Mouse (Mus musculus) heart, postnatal 0 days (tissue): ENCODE measurements around the gene Pmf1. TPM values are rescaled to one million over a fixed set of nuclear protein-coding genes. Genes with fewer than 3 reads are reported as not detected.
"Not testable (repeated sequence)": the region's sequence is repeated elsewhere in the genome, so short reads cannot be mapped to it uniquely, and the experiment has no call there.

Experiments used
- ATAC-seq: fragments of 200-750 bp; cut with Nextera tagmentation; 2 replicates; pipeline ENCODE4 v1.8.0; 2017; ENCODE audit warnings: low read depth, moderate number of reproducible peaks, moderate library complexity; ENCODE audit not compliant: insufficient read depth
- DNase-seq: peaks from one replicate; pipeline ENCODE4 v3.0.0-alpha.2; 2016; ENCODE audit warnings: low spot score
- H3K27ac ChIP-seq: fragments of 300-500 bp; sonication (generic); 2 replicates; pipeline ENCODE4 v1.5.1; 2014; ENCODE audit warnings: low read depth, mild to moderate bottlenecking
- H3K27me3 ChIP-seq: fragments of 300-500 bp; sonication (generic); 2 replicates; pipeline ENCODE4 v1.6.1; 2014; ENCODE audit warnings: low read length, mixed read lengths; ENCODE audit not compliant: control insufficient read depth, insufficient read depth
- H3K36me3 ChIP-seq: fragments of 300-500 bp; sonication (generic); replicated peaks from 2 replicates; pipeline ENCODE4 v1.6.1; 2014; ENCODE audit warnings: low read length, mixed read lengths; ENCODE audit not compliant: control insufficient read depth, insufficient read depth
- H3K4me1 ChIP-seq: fragments of 300-500 bp; sonication (generic); 2 replicates; pipeline ENCODE4 v1.6.1; 2014; ENCODE audit warnings: antibody characterized with exemption; ENCODE audit not compliant: control insufficient read depth, insufficient read depth
- H3K4me2 ChIP-seq: fragments of 300-500 bp; sonication (generic); 2 replicates; pipeline ENCODE4 v1.6.1; 2014; ENCODE audit warnings: low read depth, mild to moderate bottlenecking, low read length, moderate library complexity
- H3K4me3 ChIP-seq: fragments of 300-500 bp; sonication (generic); 2 replicates; pipeline ENCODE4 v1.5.1; 2014; ENCODE audit warnings: low read depth, low read length
- H3K9ac ChIP-seq: fragments of 300-500 bp; sonication (generic); replicated peaks from 2 replicates; pipeline ENCODE4 v1.6.1; 2014; ENCODE audit warnings: low read depth, low read length, mixed read lengths
- H3K9me3 ChIP-seq: fragments of 300-500 bp; sonication (generic); replicated peaks from 2 replicates; pipeline ENCODE4 v1.6.1; 2016; ENCODE audit warnings: low read length; ENCODE audit not compliant: control insufficient read depth
- CTCF ChIP-seq: IDR thresholded peaks from 2 replicates; pipeline ENCODE4 v1.5.1; 2016; ENCODE audit warnings: antibody characterized with exemption, control low read depth, low read depth
- EP300 ChIP-seq: IDR thresholded peaks from 2 replicates; pipeline ENCODE4 v1.6.1; 2016; ENCODE audit warnings: antibody characterized with exemption, low read depth
- WGBS: fragments of 180-500 bp; shearing (Covaris S2); extraction: QIAGEN DNeasy Blood & Tissue Kit; methylation state at CpG from one replicate; pipeline ENCODE4 v1.1.7; 2014; 5-methylcytosine and 5-hydroxymethylcytosine counted together
- polyA plus RNA-seq: library from polyadenylated mRNA; unstranded; fragments of >200 nt; fragmentation: Nextera tagmentation; extraction: Ambion mirVana; gene quantifications from 2 replicates; pipeline ENCODE4 v1.2.1, GENCODE M21; 2015
- total RNA-seq: library from RNA; depleted of rRNA; stranded (reverse); fragments of >200 nt; gene quantifications from 2 replicates; pipeline ENCODE4 v1.2.3, GENCODE M21; 2014; ENCODE audit warnings: low replicate concordance

Gene Pmf1
- total and polyA plus RNA-seq, 2 experiments from 2014 or later = 62.9 to 116 TPM

- Histone ChIP-seq H3K9ac (no peak overlapping the region), H3K36me3 (peaks cover 15% of the 10 kb centered on the region), H3K27me3 (no peaks in the 10 kb centered on the region), H3K4me3 (no peak overlapping the region), H3K9me3 (no peaks in the 10 kb centered on the region), H3K4me1 (no peaks in the 10 kb centered on the region), H3K27ac (no peak overlapping the region), H3K4me2 (no peak overlapping the region)
- 0 out of 2 replicates have a peak, but pooled peaks have one; percentile 11 for ATAC-seq
- TF ChIP-seq CTCF (no peak), EP300 (no peak)
- 81% methylated on average over 9 of the region's 9 CpGs for WGBS
- DNase-seq = no peak
Measured at GRCm38 (mm10) chr3:88393776-88394375, 16.3 kb downstream of the Pmf1 start.

GRCm38 (mm10) chr3:88384364-88384763 is 25.8 kb downstream of the Pmf1 start, which contains the start of gene Bglap:
Gene Bglap, minus strand, starts transcription at chr3:88384464.
- WGBS = 67% methylated on average over 5 of the region's 5 CpGs
- no peak for TF ChIP-seq CTCF
- no peak for TF ChIP-seq EP300
- no peaks in the 10 kb centered on the region for H3K9me3 ChIP-seq
- H3K27ac ChIP-seq = no peak within 1 kb of the TSS
- no peaks in the 10 kb centered on the region for H3K36me3 ChIP-seq
- H3K4me1 ChIP-seq = no peaks in the 10 kb centered on the region
- ATAC-seq (no peak), DNase-seq (no peak)
- no peak within 1 kb of the TSS for H3K4me2 ChIP-seq
- H3K4me3 ChIP-seq = no peak within 1 kb of the TSS
- H3K27me3 ChIP-seq = no peaks in the 10 kb centered on the region
- no peak within 1 kb of the TSS for H3K9ac ChIP-seq

GRCm38 (mm10) chr3:88382383-88382782 is 27.7 kb downstream of the Pmf1 start:
- not testable (repeated sequence) for ATAC-seq, H3K27ac ChIP-seq

DNA sequence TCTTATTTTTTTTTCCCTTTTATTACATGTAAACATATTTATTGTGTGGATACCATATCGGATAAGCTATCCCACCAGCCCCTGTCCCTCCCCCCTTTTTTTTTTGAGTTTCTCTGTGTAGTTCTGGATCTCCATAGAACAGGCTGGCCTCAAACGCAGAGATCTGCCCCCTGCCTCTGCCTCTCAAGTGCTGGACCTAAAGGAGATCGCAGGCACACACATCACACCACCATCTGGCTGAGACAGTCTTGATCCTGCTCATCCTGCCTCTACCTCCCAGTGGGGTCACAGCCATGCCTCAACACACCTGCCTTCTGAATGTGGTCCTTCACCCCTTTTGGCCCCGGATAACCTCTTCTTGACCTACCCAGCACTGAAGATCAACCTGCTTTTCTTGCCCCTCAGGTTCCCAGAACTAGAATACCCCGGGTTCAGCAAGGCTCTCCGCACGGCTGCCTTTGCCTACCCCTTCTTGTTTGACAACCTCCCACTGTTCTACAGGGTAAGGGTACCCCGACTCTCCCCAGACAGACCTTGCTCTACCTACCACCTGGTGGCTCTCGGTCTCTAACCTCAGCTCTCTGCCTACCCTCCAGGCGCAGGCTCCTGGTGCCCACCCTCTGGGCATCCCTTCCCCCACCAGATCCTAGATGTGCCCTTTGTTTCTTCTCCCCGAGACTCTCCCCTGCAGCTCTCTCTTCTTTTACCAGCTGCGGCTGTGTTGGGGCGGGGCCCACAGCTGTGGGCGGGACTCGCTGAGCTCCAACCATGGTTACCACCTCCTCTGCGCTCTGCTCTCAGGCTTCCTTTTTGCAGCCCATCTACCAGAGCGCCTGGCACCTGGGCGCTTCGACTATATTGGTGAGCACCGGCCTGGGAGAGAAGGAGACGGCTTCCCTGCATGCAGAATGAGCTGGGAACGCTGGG is 28.5 kb downstream of the Pmf1 start:
- ATAC-seq = 0 out of 2 replicates have a peak, but pooled peaks have one; percentile 31
- not testable (repeated sequence) for H3K27me3 ChIP-seq, H3K9ac ChIP-seq, H3K4me2 ChIP-seq, H3K4me3 ChIP-seq, DNase-seq, H3K27ac ChIP-seq, H3K36me3 ChIP-seq, H3K4me1 ChIP-seq, H3K9me3 ChIP-seq
- WGBS = 15% methylated on average over 17 of the region's 22 CpGs

More at GRCm38 (mm10) chr3:88382383-88382782, 27.7 kb downstream of the Pmf1 start:
- not testable (repeated sequence) for H3K9ac ChIP-seq, H3K4me3 ChIP-seq, DNase-seq, H3K36me3 ChIP-seq, H3K4me2 ChIP-seq, H3K27me3 ChIP-seq, H3K4me1 ChIP-seq, H3K9me3 ChIP-seq
- WGBS = 33% methylated on average over 1 of the region's 7 CpGs

DNA sequence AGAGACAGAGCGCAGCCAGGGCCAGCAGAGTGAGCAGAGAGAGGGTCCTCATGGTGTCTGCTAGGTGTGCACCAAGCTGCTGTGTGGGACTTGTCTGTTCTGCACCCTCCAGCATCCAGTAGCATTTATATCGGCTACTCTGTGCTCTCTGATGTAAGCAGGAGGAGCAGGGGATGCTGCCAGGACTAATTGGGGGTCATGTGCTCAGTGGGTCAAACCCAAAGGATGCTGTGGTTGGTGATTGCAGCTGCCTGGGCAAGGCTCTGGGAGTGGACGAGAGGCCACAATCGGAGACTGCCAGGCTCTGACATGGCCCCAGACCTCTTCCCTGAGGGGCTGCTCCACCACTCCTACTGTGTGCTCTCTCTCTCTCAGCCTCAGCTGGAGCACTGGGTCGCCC is 31.5 kb downstream of the Pmf1 start, which contains the start of gene Bglap2:
Bglap2 (minus strand) TSS at position 101 of the 400 bp plus-strand sequence.
- not testable (repeated sequence) for H3K4me1 ChIP-seq, H3K27me3 ChIP-seq, H3K36me3 ChIP-seq, H3K4me3 ChIP-seq, H3K9ac ChIP-seq, H3K4me2 ChIP-seq, H3K27ac ChIP-seq, H3K9me3 ChIP-seq, ATAC-seq, DNase-seq
- 75% methylated on average over 4 of the region's 5 CpGs for WGBS

- H3K9me3 ChIP-seq, H3K9ac ChIP-seq, H3K4me1 ChIP-seq, H3K27ac ChIP-seq, H3K36me3 ChIP-seq, DNase-seq, H3K4me3 ChIP-seq, H3K27me3 ChIP-seq: not testable (repeated sequence)
- ATAC-seq = peak; percentile 28; the same call in 1 of the 2 replicates
- H3K4me2 ChIP-seq = peak overlapping the region; percentile 33
- 12% methylated on average over 5 of the region's 7 CpGs for whole genome bisulfite sequencing
Measured at GRCm38 (mm10) chr3:88376644-88377043, 33.5 kb downstream of the Pmf1 start.

- not testable (repeated sequence) for H3K27me3 ChIP-seq, H3K27ac ChIP-seq, H3K9ac ChIP-seq, H3K9me3 ChIP-seq, H3K4me3 ChIP-seq, H3K36me3 ChIP-seq, H3K4me1 ChIP-seq
- 12% methylated on average over 16 of the region's 19 CpGs for WGBS
- peak; percentile 85 for ATAC-seq
- peak; percentile 35 for DNase-seq
- peak overlapping the region; percentile 33 for H3K4me2 ChIP-seq
Measured at GRCm38 (mm10) chr3:88375750-88376626, 34.1 kb downstream of the Pmf1 start.

DNA sequence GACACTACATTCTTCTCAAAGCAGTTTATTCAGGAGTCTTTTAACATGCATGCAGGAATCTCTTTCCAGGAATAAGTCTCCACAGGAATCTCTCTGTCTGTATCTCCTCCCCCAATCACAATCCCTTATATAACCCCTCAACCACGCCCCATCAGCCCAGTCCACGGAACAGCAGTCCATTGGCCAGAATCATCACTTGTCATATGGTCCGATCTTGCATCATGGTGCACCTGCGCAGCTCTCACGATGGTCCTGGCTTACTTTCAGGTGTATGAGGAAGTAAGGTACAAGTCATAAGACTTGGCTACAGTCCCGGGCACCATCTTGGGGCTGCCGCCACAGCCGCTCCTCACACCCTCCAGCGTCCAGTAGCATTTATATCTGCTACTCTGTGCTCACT is 37.5 kb downstream of the Pmf1 start, which contains the start of gene Bglap3:
Bglap3 (minus strand) TSS at position 101 of the 400 bp plus-strand sequence.
- H3K4me1 ChIP-seq, H3K27me3 ChIP-seq, ATAC-seq, DNase-seq, H3K4me3 ChIP-seq, H3K9ac ChIP-seq, H3K27ac ChIP-seq, H3K9me3 ChIP-seq, H3K36me3 ChIP-seq, H3K4me2 ChIP-seq: not testable (repeated sequence)
- 84% methylated on average over 9 of the region's 9 CpGs for WGBS
